Mouse (Mus musculus) embryonic facial prominence, embryonic 11.5 days (tissue): ENCODE data around the gene Ptprr. TPM values are rescaled to one million over a fixed set of nuclear protein-coding genes. Genes with fewer than 3 reads are reported as not detected.

Experiments
- ATAC-seq: fragments of 200-750 bp; cut with Nextera tagmentation; replicated peaks from 2 replicates; pipeline ENCODE4 v1.8.0; 2017; ENCODE audit warnings: low read depth; ENCODE audit not compliant: insufficient number of reproducible peaks, low FRiP score, low TSS enrichment
- DNase-seq: peaks from one replicate; pipeline ENCODE4 v3.0.0-alpha.2; 2015; ENCODE audit warnings: low spot score
- H3K27ac ChIP-seq: fragments of 300-500 bp; sonication (generic); replicated peaks from 2 replicates; pipeline ENCODE4 v1.5.1; 2014; ENCODE audit warnings: mild to moderate bottlenecking, low read depth, low read length, control low read depth
- H3K27me3 ChIP-seq: fragments of 300-500 bp; sonication (generic); 2 replicates; pipeline ENCODE4 v1.6.1; 2014; ENCODE audit warnings: mild to moderate bottlenecking, low read length, moderate library complexity, mixed read lengths; ENCODE audit not compliant: control insufficient read depth, insufficient read depth
- H3K36me3 ChIP-seq: fragments of 300-500 bp; sonication (generic); replicated peaks from 2 replicates; pipeline ENCODE4 v1.6.1; 2014; ENCODE audit warnings: low read depth, mild to moderate bottlenecking, low read length, moderate library complexity, mixed read lengths; ENCODE audit not compliant: control insufficient read depth, insufficient read depth
- H3K4me1 ChIP-seq: fragments of 300-500 bp; sonication (generic); 2 replicates; pipeline ENCODE4 v1.6.1; 2014; ENCODE audit warnings: low read length, mixed read lengths; ENCODE audit not compliant: control insufficient read depth, insufficient read depth
- H3K4me2 ChIP-seq: fragments of 300-500 bp; sonication (generic); 2 replicates; pipeline ENCODE4 v1.6.1; 2014; ENCODE audit warnings: low read depth, mild to moderate bottlenecking, control low read depth, low read length, moderate library complexity
- H3K4me3 ChIP-seq: fragments of 300-500 bp; sonication (generic); 2 replicates; pipeline ENCODE4 v1.5.1; 2014; ENCODE audit warnings: low read depth, low read length, control low read depth
- H3K9ac ChIP-seq: fragments of 300-500 bp; sonication (generic); replicated peaks from 2 replicates; pipeline ENCODE4 v1.6.1; 2014; ENCODE audit warnings: mild to moderate bottlenecking, control low read depth, low read length
- H3K9me3 ChIP-seq: fragments of 300-500 bp; sonication (generic); replicated peaks from 2 replicates; pipeline ENCODE4 v1.6.1; 2016; ENCODE audit warnings: mild to moderate bottlenecking, low read length, inconsistent platforms, mixed read lengths; ENCODE audit not compliant: control insufficient read depth
- WGBS: fragments of 180-500 bp; shearing (Covaris S2); extraction: QIAGEN DNeasy Blood & Tissue Kit; methylation state at CpG from one replicate; pipeline ENCODE4 v1.1.7; 2014; 5-methylcytosine and 5-hydroxymethylcytosine counted together
- polyA plus RNA-seq: library from polyadenylated mRNA; unstranded; fragments of >200 nt; fragmentation: Nextera tagmentation; extraction: Ambion mirVana; gene quantifications from 2 replicates; pipeline ENCODE4 v1.2.1, GENCODE M21; 2014

Ptprr gene
- polyA plus RNA-seq, result 2.1 and 2.6 TPM in 2 replicates

DNA sequence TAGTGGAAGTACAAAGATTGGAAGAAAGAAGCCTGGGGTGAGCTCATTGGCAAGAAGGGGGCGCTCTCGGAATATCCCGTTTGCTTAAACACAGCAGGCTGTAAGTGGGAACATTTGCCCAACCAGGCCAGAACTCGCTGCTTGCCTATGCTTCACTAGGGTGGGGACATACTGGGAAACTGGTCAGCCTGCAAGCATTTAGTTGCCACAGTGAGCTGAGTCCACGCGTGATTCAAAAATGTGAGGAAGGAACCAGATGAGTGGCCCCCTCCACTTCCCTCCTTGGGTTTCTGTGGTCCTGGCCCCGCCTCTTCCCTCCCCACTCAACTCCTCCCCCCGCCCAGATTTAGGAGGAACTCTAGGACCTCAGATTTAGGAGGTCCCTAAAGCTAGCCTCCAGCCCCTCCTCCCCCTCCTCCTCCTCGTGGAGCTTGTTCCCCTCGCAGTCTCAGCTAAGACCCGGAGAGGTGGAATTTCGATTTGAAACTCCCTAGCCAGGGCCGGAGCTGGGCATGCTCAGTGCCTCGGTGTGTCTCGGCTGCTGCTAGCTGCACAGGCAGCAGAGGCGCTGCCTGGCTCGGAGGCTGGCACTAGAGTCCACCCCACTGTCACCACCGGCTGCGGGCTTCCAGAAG, at the start of gene Ptprr:
Gene Ptprr (plus strand): TSS at position 369 of the 635 bp plus-strand sequence.
- no peaks in the 10 kb centered on the region; the same call in 1 of the 2 replicates for H3K4me1 ChIP-seq

DNA sequence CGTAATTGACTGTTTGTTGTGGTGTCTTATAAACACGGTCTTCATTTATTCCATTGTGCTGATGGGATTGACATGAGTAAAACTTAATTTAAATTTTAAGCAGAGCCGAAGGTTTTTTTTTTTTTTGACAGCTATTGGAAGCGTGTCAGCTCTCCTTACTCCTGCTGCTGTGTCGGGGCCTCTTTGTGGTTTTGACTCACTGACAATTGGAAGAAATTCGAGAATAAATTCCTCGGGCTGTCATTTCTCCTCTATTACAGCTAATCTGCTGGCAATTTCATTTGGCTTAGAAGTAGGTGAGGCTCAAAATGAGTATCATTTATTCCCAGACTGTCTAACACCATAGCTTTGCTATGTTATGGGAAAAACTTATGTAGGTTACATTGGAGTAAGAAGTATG, 41.7 kb upstream of the Ptprr start:
- Histone ChIP-seq H3K4me1 (no peaks in the 10 kb centered on the region; the same call in 1 of the 2 replicates), H3K27ac (no peak overlapping the region), H3K9me3 (no peaks in the 10 kb centered on the region), H3K36me3 (no peaks in the 10 kb centered on the region), H3K9ac (no peak overlapping the region), H3K4me2 (no peak overlapping the region), H3K27me3 (no peaks in the 10 kb centered on the region), H3K4me3 (no peak overlapping the region)
- DNase-seq (no peak), ATAC-seq (no peak)
- WGBS, result 68% methylated on average over 7 of the region's 7 CpGs

More for the DNA sequence above, at the start of gene Ptprr:
- Histone ChIP-seq H3K27ac (no peak within 1 kb of the TSS), H3K27me3 (peaks cover 4% of the 10 kb centered on the region), H3K36me3 (no peaks in the 10 kb centered on the region), H3K4me2 (peak within 1 kb of the TSS; percentile 73), H3K9ac (peak within 1 kb of the TSS; percentile 13; the same call in 1 of the 2 replicates), H3K4me3 (peak within 1 kb of the TSS; percentile 34), H3K9me3 (no peaks in the 10 kb centered on the region)
- DNase-seq (peak; percentile 90), ATAC-seq (peak; percentile 96)
- WGBS, result under 1% methylated on average over 18 of the region's 19 CpGs

GRCm38 (mm10) chr10:115978992-115979391, 39.0 kb upstream of the Ptprr start:
- Histone ChIP-seq H3K36me3 (no peaks in the 10 kb centered on the region), H3K4me1 (no peaks in the 10 kb centered on the region; the same call in 1 of the 2 replicates), H3K9ac (no peak overlapping the region), H3K27ac (no peak overlapping the region), H3K9me3 (no peaks in the 10 kb centered on the region), H3K27me3 (no peaks in the 10 kb centered on the region), H3K4me2 (no peak overlapping the region), H3K4me3 (no peak overlapping the region)
- 43% methylated on average over 7 of the region's 7 CpGs for WGBS
- DNase-seq (no peak), ATAC-seq (no peak)

- Histone ChIP-seq H3K27ac (no peak overlapping the region), H3K4me2 (no peak overlapping the region), H3K36me3 (no peaks in the 10 kb centered on the region), H3K27me3 (no peaks in the 10 kb centered on the region), H3K4me3 (no peak overlapping the region), H3K9ac (no peak overlapping the region), H3K4me1 (no peaks in the 10 kb centered on the region; the same call in 1 of the 2 replicates), H3K9me3 (no peaks in the 10 kb centered on the region)
- ATAC-seq, result no peak
- no peak for DNase-seq
- WGBS, result 80% methylated on average over 2 of the region's 2 CpGs
These were observed 38.0 kb upstream of the Ptprr start for GRCm38 (mm10) chr10:115980018-115980417.

DNA sequence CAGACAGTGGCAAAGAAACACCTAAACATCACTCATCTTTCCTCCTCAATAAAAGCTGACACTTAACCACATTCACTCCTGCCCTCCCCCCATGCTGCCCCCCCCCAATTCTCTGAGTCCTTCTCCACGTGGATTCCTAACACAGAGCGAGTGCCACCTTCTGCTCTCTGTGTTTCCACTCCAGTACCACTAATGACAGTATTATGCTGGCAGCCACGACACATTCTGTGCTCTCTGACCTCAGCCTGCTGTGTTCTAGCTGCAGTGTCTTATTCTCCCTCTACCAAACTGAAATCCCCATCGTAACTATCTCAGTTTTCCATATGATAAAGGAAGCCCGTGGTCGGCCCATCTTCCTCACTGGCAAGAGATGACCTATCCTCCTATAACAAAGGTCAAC, 33.7 kb upstream of the Ptprr start:
- H3K4me3 ChIP-seq, result no peak overlapping the region
- DNase-seq, result no peak
- H3K4me2 ChIP-seq, result no peak overlapping the region
- H3K9ac ChIP-seq, result no peak overlapping the region
- no peak; the same call in 1 of the 2 replicates for ATAC-seq
- 69% methylated on average over 6 of the region's 6 CpGs for WGBS
- no peak overlapping the region for H3K27ac ChIP-seq
- H3K4me1 ChIP-seq, result no peaks in the 10 kb centered on the region
- no peaks in the 10 kb centered on the region for H3K27me3 ChIP-seq
- H3K36me3 ChIP-seq, result no peaks in the 10 kb centered on the region
- no peaks in the 10 kb centered on the region for H3K9me3 ChIP-seq

DNA sequence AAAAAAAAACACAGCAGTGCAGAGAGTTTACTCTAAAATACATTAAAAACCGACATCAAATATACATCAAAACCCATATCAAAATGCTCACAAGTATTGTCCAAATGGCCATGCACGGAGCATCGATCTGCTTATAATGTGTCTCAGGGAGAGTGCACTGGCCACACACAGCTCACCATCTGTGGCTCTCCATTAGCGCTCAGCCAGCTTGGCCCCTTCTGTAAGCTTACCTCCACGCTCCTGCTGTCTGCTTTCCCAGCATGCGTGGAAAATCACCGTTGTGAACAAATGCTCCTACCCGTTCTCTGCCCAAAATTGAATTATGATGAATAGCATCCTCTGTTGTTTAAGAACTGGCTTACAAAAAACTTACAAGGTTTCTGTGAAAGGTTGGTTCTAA, 16.2 kb upstream of the Ptprr start:
- H3K27me3 ChIP-seq, result no peaks in the 10 kb centered on the region
- no peak overlapping the region for H3K27ac ChIP-seq
- H3K4me2 ChIP-seq, result no peak overlapping the region
- ATAC-seq, result no peak
- no peaks in the 10 kb centered on the region for H3K36me3 ChIP-seq
- no peak overlapping the region for H3K4me3 ChIP-seq
- WGBS, result 77% methylated on average over 8 of the region's 8 CpGs
- no peak for DNase-seq
- H3K9ac ChIP-seq, result no peak overlapping the region
- H3K9me3 ChIP-seq, result no peaks in the 10 kb centered on the region
- H3K4me1 ChIP-seq, result no peaks in the 10 kb centered on the region

GRCm38 (mm10) chr10:116006675-116007074, 11.3 kb upstream of the Ptprr start:
- no peaks in the 10 kb centered on the region for H3K9me3 ChIP-seq
- no peak overlapping the region for H3K9ac ChIP-seq
- DNase-seq (no peak), ATAC-seq (no peak)
- no peak overlapping the region for H3K4me2 ChIP-seq
- H3K27me3 ChIP-seq, result no peaks in the 10 kb centered on the region
- no peak overlapping the region for H3K27ac ChIP-seq
- no peaks in the 10 kb centered on the region for H3K36me3 ChIP-seq
- H3K4me3 ChIP-seq, result no peak overlapping the region
- WGBS, result 41% methylated on average over 6 of the region's 6 CpGs
- no peaks in the 10 kb centered on the region for H3K4me1 ChIP-seq

- DNase-seq, result no peak
- Histone ChIP-seq H3K27ac (no peak overlapping the region), H3K4me1 (no peaks in the 10 kb centered on the region; the same call in 1 of the 2 replicates), H3K4me3 (peak overlapping the region; percentile 34), H3K36me3 (no peaks in the 10 kb centered on the region), H3K4me2 (peak overlapping the region; percentile 73), H3K9me3 (no peaks in the 10 kb centered on the region), H3K9ac (0 out of 2 replicates have a peak overlapping the region, but pooled peaks have one; percentile 13), H3K27me3 (peaks cover 4% of the 10 kb centered on the region)
- 2% methylated on average over 17 of the region's 17 CpGs for WGBS
- peak; percentile 32; the same call in 1 of the 2 replicates for ATAC-seq
These were observed 473 bp downstream of the Ptprr start for GRCm38 (mm10) chr10:116018480-116018891.
